ENCODE assay signal across 8 mouse cellular contexts in genomic region chr3:30602065-30602739, GRCm38 (mm10). TPM values are rescaled to one million over a fixed set of nuclear protein-coding genes. Genes with fewer than 3 reads are reported as not detected.
DNase-seq lines count a peak whose midpoint lies in the region; ATAC-seq and TF ChIP-seq lines count a peak whose summit lies in the region.

Gene Mynn (plus strand): TSS chr3:30602065.

- H3K27ac ChIP-seq in gastrocnemius, adult 2 months, result peak within 1 kb of the TSS; percentile 97
- peak within 1 kb of the TSS; percentile 96 for H3K27ac ChIP-seq in hindbrain, postnatal 0 days
- peak within 1 kb of the TSS; percentile 96 for H3K27ac ChIP-seq in left cerebral cortex, adult 2 months

- peak; percentile 60 for TF ChIP-seq CTCF in gastrocnemius, adult 2 months (IDR thresholded peaks at IDR 0.05)
- peak; percentile 70 for TF ChIP-seq CTCF in hindbrain, postnatal 0 days (IDR thresholded peaks at IDR 0.05; ENCODE audit: low read depth)
- peak; percentile 58 for TF ChIP-seq CTCF in left cerebral cortex, adult 2 months (IDR thresholded peaks at IDR 0.05)

- DNase-seq in ZHBTc4 (ENCODE audit: low read depth, low spot score), result peak; percentile 98
- DNase-seq in gastrocnemius, adult 2 months, result peak; percentile 97
- peak; percentile 97 for DNase-seq in hindbrain, postnatal 0 days (ENCODE audit: low spot score)
- DNase-seq in left cerebral cortex, adult 2 months (ENCODE audit: extremely low spot score in 1 of 2, low spot score in 2 of 2), result peak; percentile 94 to 95
- DNase-seq in right cerebral cortex, adult 2 months (ENCODE audit: low spot score in 2 of 2), result peak; percentile 96 to 100
- peak; percentile 96 for DNase-seq in urinary bladder, postnatal 14 days (ENCODE audit: low spot score)

- peak; percentile 82 for ATAC-seq in common myeloid progenitor, adult 5-6 weeks (replicated peaks; ENCODE audit: low read depth, poor library complexity, severe bottlenecking)
- peak; percentile 97 for ATAC-seq in hindbrain, postnatal 0 days
- peak; percentile 85 for ATAC-seq in megakaryocyte, adult 5-6 weeks (ENCODE audit: poor library complexity, severe bottlenecking)

- no peaks in the 10 kb centered on the region for H3K4me1 ChIP-seq in hindbrain, postnatal 0 days (ENCODE audit: insufficient read depth, low read length)

- peaks cover 8% of the 10 kb centered on the region; the same call in 1 of the 2 replicates for H3K36me3 ChIP-seq in hindbrain, postnatal 0 days (ENCODE audit: insufficient read depth, low read length)

- H3K9me3 ChIP-seq in hindbrain, postnatal 0 days (ENCODE audit: low read length), result no peaks in the 10 kb centered on the region

- H3K4me3 ChIP-seq in gastrocnemius, adult 2 months, result peak within 1 kb of the TSS; percentile 99
- H3K4me3 ChIP-seq in hindbrain, postnatal 0 days (ENCODE audit: low read length), result peak within 1 kb of the TSS; percentile 86
- H3K4me3 ChIP-seq in left cerebral cortex, adult 2 months, result peak within 1 kb of the TSS; percentile 95

- peak within 1 kb of the TSS; percentile 82 for H3K9ac ChIP-seq in hindbrain, postnatal 0 days (replicated peaks; ENCODE audit: low read length)

- H3K27me3 ChIP-seq in hindbrain, postnatal 0 days (ENCODE audit: insufficient read depth, low read length), result no peaks in the 10 kb centered on the region

- peak within 1 kb of the TSS; percentile 54 for H3K4me2 ChIP-seq in hindbrain, postnatal 0 days (ENCODE audit: low read depth, low read length)

- under 1% methylated on average over 40 of the region's 40 CpGs for WGBS in hindbrain, postnatal 0 days

- intact Hi-C loops in gastrocnemius, adult 2 months (cut with DNase I), result loop anchor here (5.0 kb wide), 2 partner anchors 190 to 490 kb away; partner anchors contain the start of gene Sec62
- intact Hi-C loops in left cerebral cortex, adult 2 months (cut with DNase I), result loop anchor here (2.0 to 5.0 kb wide), 5 partner anchors 191 to 1795 kb away; partner anchors contain the start of genes Phc3, Rpl22l1 and Sec62

RNA-seq across cellular contexts. Expression of gene Mynn, which starts in this region (rescaled TPM):
- 25.5 and 51.1 TPM in 2 replicates for total RNA-seq in common myeloid progenitor, adult 5-6 weeks (2017)
- total RNA-seq in gastrocnemius, adult 2 months (2021), result 10 to 100 TPM; 12.8 to 12.9 TPM
- total RNA-seq in hindbrain, postnatal 0 days (2014; rRNA removed), result 16.6 and 18.5 TPM in 2 replicates
- 18.5 and 19.4 TPM in 2 replicates for polyA plus RNA-seq in hindbrain, postnatal 0 days (2015; fragmentation: Nextera tagmentation; extraction: Ambion mirVana)
- total RNA-seq in left cerebral cortex, adult 2 months (2021), result 10 to 100 TPM; 15.2 to 16.6 TPM
- 16.1 and 18.7 TPM in 2 replicates for total RNA-seq in megakaryocyte, adult 5-6 weeks (2015)
- 28.2 and 28.4 TPM in 2 replicates for total RNA-seq in megakaryocyte, adult 5-6 weeks (2017)

Comparison
In these comparisons a context has a peak if more than half of its experiments do, and no peak if none do; other contexts are left out.
1. Peak in every context shown above with its lines: DNase-seq, ATAC-seq, H3K4me3 ChIP-seq and H3K27ac ChIP-seq.